Mouse (Mus musculus) embryonic fibroblast, embryonic 13.5 days (primary cell): ENCODE data around the gene Plin3.

Source experiments
- CTCF ChIP-seq: IDR thresholded peaks from 2 replicates; pipeline ENCODE4 v1.5.1; 2011; ENCODE audit warnings: mild to moderate bottlenecking, control low read depth, low read length, moderate library complexity, borderline replicate concordance; ENCODE audit not compliant: insufficient read depth
- POLR2A ChIP-seq: IDR thresholded peaks from 2 replicates; pipeline ENCODE4 v1.6.1; 2011; ENCODE audit warnings: low read depth, mild to moderate bottlenecking, control low read depth, low read length, moderate library complexity

DNA sequence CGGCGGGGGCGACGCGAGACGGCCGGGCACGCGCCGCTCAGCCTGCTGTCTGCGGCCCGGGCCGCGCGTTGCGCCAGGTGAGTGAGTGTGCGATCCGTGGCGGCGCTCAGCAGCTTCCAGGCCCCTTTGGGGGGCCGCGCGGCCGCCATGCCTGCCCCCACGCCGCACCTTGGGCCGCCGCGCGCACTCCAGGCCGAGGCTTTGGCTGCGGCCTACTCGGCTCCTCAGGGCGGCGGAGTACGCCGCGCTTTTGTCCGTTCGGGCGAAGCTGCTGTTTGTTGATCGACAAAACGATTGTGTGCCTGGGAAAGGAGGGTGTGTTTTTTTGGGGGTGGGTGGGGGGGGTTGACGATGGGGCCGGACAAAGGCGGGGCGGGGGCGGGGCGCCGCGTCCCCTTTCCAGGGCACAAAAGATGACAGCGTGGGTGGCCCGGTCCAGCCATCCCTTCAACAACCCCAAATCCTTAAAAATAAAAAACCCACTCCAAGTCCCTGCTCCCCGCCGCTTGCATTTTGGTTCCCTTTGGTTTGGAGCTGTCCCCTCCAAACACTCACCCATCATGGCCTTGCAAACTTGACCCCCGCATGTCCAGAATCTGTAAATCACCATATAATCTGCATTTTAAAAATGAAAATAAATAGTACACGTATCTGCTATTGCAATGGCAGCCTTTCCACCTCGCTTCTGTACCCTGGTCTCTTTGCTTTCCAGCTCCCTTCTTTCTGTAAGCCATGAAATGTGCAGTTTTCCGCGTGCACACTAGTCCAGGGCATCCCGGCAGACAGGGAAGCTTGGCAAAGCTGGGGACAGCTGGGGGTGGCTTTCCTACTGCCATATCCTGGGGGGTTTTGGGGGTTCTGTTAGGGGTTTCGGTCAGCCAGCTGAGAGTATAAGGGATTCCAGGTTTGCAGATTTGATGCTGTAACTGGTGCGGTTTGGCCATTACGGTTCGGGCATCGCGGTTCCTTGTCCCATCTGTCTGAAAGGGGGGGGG is 33.8 kb upstream of the Plin3 start:
- TF ChIP-seq CTCF (no peak), POLR2A (no peak)
